Mouse (Mus musculus) lung, adult 2 months (tissue): ENCODE data around the gene Scube2.

Experiments used
- CTCF ChIP-seq: fragments of 200-500 bp; IDR thresholded peaks from 2 replicates; pipeline ENCODE4 v1.5.1; 2011; ENCODE audit warnings: mild to moderate bottlenecking, low read length, control low read depth; ENCODE audit not compliant: insufficient read depth
- POLR2A ChIP-seq: fragments of 200-500 bp; IDR thresholded peaks from 2 replicates; pipeline ENCODE4 v1.6.1; 2011; ENCODE audit warnings: low read depth, mild to moderate bottlenecking, control low read depth, low read length, borderline replicate concordance; ENCODE audit errors: extremely low read depth

DNA sequence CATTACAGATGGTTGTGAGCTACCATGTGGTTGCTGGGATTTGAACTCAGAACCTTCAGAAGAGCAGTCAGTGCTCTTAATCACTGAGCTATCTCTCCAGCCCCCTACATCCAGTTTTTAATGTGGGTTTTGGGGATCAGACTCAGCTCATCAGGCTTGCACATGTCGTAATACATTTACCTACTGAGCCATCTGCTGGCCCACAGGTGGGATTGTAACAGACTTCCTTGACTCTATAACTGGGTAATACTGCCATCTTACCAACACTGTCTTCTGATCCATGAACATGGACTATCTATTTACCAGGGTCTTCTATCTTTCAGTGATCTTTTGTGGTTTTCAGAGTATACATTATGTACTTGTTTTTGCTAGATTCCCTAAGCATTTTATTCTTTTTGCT is 20.8 kb upstream of the Scube2 start:
- TF ChIP-seq CTCF (no peak), POLR2A (no peak)
